Mouse (Mus musculus) Patski (cell line): ENCODE results near the gene Nrde2. TPM values are rescaled to one million over a fixed set of nuclear protein-coding genes. Genes with fewer than 3 reads are reported as not detected.

Source experiments
- ATAC-seq: fragments of 100-300 bp; one replicate; pipeline ENCODE4 v1.8.0; 2021
- CTCF ChIA-PET: fragments of 350-600 bp; sonication (Branson Sonifier 250); formaldehyde crosslinking; loops from one replicate; lab custom pipeline; 2022; ENCODE audit warnings: inconsistent platforms; lab: Charles Lee
- POLR2A ChIA-PET: fragments of 350-600 bp; sonication (Branson Sonifier 250); formaldehyde crosslinking; loops from one replicate; lab custom pipeline; 2022; ENCODE audit warnings: antibody characterized with exemption, inconsistent platforms; lab: Charles Lee
- DNase-seq: peaks from one replicate; pipeline ENCODE4 v3.0.0-alpha.2; 2011; ENCODE audit warnings: low read depth, low spot score
- H3K27me3 ChIP-seq: fragments of 371-371 bp; one replicate; pipeline ENCODE4 v1.5.1; 2021
- CTCF ChIP-seq: fragments of 100-300 bp; IDR thresholded peaks from one replicate; pipeline ENCODE4 v1.5.1; 2021
- in situ Hi-C: fragments of 300-500 bp; cut with MboI; formaldehyde crosslinking; loops from 3 replicates; pipeline ENCODE4 v1.11.1; 2018; ENCODE audit warnings: low pct_unique_long_range_greater_than_20kb, mixed read lengths
- polyA plus RNA-seq: library from polyadenylated mRNA; unstranded; gene quantifications from one replicate; pipeline ENCODE4 v1.2.3, GENCODE M21; 2021

Gene Nrde2
- polyA plus RNA-seq, result 13.5 TPM

- no peaks in the 10 kb centered on the region for H3K27me3 ChIP-seq
- no peak for TF ChIP-seq CTCF
- POLR2A ChIA-PET, result interaction anchor here (0.8 kb wide), 1 partner anchor 32 kb away, joined by 4 read pairs; no protein-coding TSS in a partner anchor
- DNase-seq, result no peak
- in situ Hi-C loops, result no loop called here
- CTCF ChIA-PET, result interaction anchor here (0.7 to 1.9 kb wide), 2 partner anchors 28 to 419 kb away, joined by 3 to 5 read pairs; no protein-coding TSS in a partner anchor
- peak; percentile 99 for ATAC-seq
Measured at GRCm38 (mm10) chr12:100159261-100159975, at the start of gene Nrde2. Nrde2 (minus strand) TSS chr12:100159653.

GRCm38 (mm10) chr12:100206926-100207325 is 47.5 kb upstream of the Nrde2 start:
- TF ChIP-seq CTCF, result no peak
- in situ Hi-C loops, result loop anchor here (10.0 kb wide), 1 partner anchor 218 kb away; no protein-coding TSS in a partner anchor
- no peaks in the 10 kb centered on the region for H3K27me3 ChIP-seq
- CTCF ChIA-PET, result no interaction called here
- no peak for DNase-seq
- ATAC-seq, result no peak
- POLR2A ChIA-PET, result no interaction called here

- in situ Hi-C loops, result loop anchor here (10.0 kb wide), 1 partner anchor 218 kb away; no protein-coding TSS in a partner anchor
- no peaks in the 10 kb centered on the region for H3K27me3 ChIP-seq
- ChIA-PET POLR2A (no interaction called here), CTCF (no interaction called here)
- no peak for TF ChIP-seq CTCF
- no peak for DNase-seq
- ATAC-seq, result no peak
Measured at GRCm38 (mm10) chr12:100206521-100206920, 47.1 kb upstream of the Nrde2 start.

- ChIA-PET POLR2A (no interaction called here), CTCF (no interaction called here)
- H3K27me3 ChIP-seq, result no peaks in the 10 kb centered on the region
- DNase-seq (no peak), ATAC-seq (no peak)
- TF ChIP-seq CTCF, result no peak
- in situ Hi-C loops, result loop anchor here (10.0 kb wide), 1 partner anchor 220 kb away; no protein-coding TSS in a partner anchor
Measured at GRCm38 (mm10) chr12:100205156-100205555, 45.7 kb upstream of the Nrde2 start.

- no peak for TF ChIP-seq CTCF
- in situ Hi-C loops, result loop anchor here (5.0 to 10.0 kb wide), 2 partner anchors 129 to 221 kb away; no protein-coding TSS in a partner anchor
- no peak for ATAC-seq
- DNase-seq, result no peak
- POLR2A ChIA-PET, result no interaction called here
- no peaks in the 10 kb centered on the region for H3K27me3 ChIP-seq
- CTCF ChIA-PET, result interaction anchor here (3.3 to 3.5 kb wide), 2 partner anchors 126 to 134 kb away, joined by 17 to 20 read pairs; no protein-coding TSS in a partner anchor
Measured at GRCm38 (mm10) chr12:100203759-100204158, 44.3 kb upstream of the Nrde2 start.

GRCm38 (mm10) chr12:100201838-100202237 is 42.4 kb upstream of the Nrde2 start:
- in situ Hi-C loops, result loop anchor here (5.0 to 10.0 kb wide), 2 partner anchors 130 to 223 kb away; no protein-coding TSS in a partner anchor
- peak; percentile 49 for ATAC-seq

GRCm38 (mm10) chr12:100201363-100201711 is 41.9 kb upstream of the Nrde2 start:
- DNase-seq, result no peak
- ATAC-seq, result no peak
- CTCF ChIA-PET, result interaction anchor here (0.7 to 3.5 kb wide), 31 partner anchors 9 to 325 kb away, joined by 3 to 20 read pairs (median 4); no protein-coding TSS in a partner anchor
- H3K27me3 ChIP-seq, result no peaks in the 10 kb centered on the region
- in situ Hi-C loops, result loop anchor here (5.0 to 10.0 kb wide), 2 partner anchors 131 to 223 kb away; no protein-coding TSS in a partner anchor
- POLR2A ChIA-PET, result interaction anchor here (1.0 to 1.3 kb wide), 2 partner anchors 14 to 34 kb away, joined by 4 read pairs; no protein-coding TSS in a partner anchor
- TF ChIP-seq CTCF, result no peak

More at GRCm38 (mm10) chr12:100201838-100202237, 42.4 kb upstream of the Nrde2 start:
- no peak for TF ChIP-seq CTCF
- CTCF ChIA-PET, result interaction anchor here (0.8 to 3.5 kb wide), 34 partner anchors 8 to 324 kb away, joined by 3 to 20 read pairs (median 4); no protein-coding TSS in a partner anchor
- peak; percentile 84 for DNase-seq
- POLR2A ChIA-PET, result interaction anchor here (1.0 to 1.3 kb wide), 2 partner anchors 15 to 35 kb away, joined by 4 read pairs; no protein-coding TSS in a partner anchor
- H3K27me3 ChIP-seq, result no peaks in the 10 kb centered on the region

- POLR2A ChIA-PET, result interaction anchor here (1.3 kb wide), 1 partner anchor 34 kb away, joined by 4 read pairs; no protein-coding TSS in a partner anchor
- DNase-seq (no peak), ATAC-seq (peak; percentile 8)
- in situ Hi-C loops, result loop anchor here (5.0 to 10.0 kb wide), 2 partner anchors 131 to 224 kb away; no protein-coding TSS in a partner anchor
- TF ChIP-seq CTCF, result no peak
- H3K27me3 ChIP-seq, result no peaks in the 10 kb centered on the region
- CTCF ChIA-PET, result interaction anchor here (0.7 to 3.5 kb wide), 25 partner anchors 9 to 283 kb away, joined by 3 to 20 read pairs (median 5); no protein-coding TSS in a partner anchor
Measured at GRCm38 (mm10) chr12:100200645-100201362, 41.4 kb upstream of the Nrde2 start.

- CTCF ChIA-PET, result interaction anchor here (1.5 to 2.3 kb wide), 4 partner anchors 8 to 255 kb away, joined by 5 to 11 read pairs (median 8); no protein-coding TSS in a partner anchor
- TF ChIP-seq CTCF, result no peak
- no peaks in the 10 kb centered on the region for H3K27me3 ChIP-seq
- in situ Hi-C loops, result loop anchor here (5.0 to 10.0 kb wide), 2 partner anchors 132 to 225 kb away; no protein-coding TSS in a partner anchor
- POLR2A ChIA-PET, result interaction anchor here (1.7 kb wide), 1 partner anchor 12 kb away, joined by 10 read pairs; no protein-coding TSS in a partner anchor
- DNase-seq (no peak), ATAC-seq (peak; percentile 64)
Measured at GRCm38 (mm10) chr12:100199891-100200644, 40.6 kb upstream of the Nrde2 start.
